Comparison of ENCODE assay signal across 24 mouse cellular contexts in genomic region chr3:108689446-108689845, GRCm38 (mm10). TPM values are rescaled to one million over a fixed set of nuclear protein-coding genes. Genes with fewer than 3 reads are reported as not detected.
DNase-seq lines count a peak whose midpoint lies in the region; ATAC-seq and TF ChIP-seq lines count a peak whose summit lies in the region.
"Had no signal": no experiment of that assay in that cellular context is flagged by ENCODE, and none has a peak within 500 bp of the region (broad histone marks: within the 10 kb centered on the region; RNA-seq: fewer than 3 reads in every experiment).

No protein-coding gene starts in this region.

- no peaks in the 10 kb centered on the region for H3K27me3 ChIP-seq in forebrain, embryonic 14.5 days (replicated peaks; ENCODE audit: control insufficient read depth, insufficient read depth, low read length)
- no peaks in the 10 kb centered on the region for H3K27me3 ChIP-seq in forebrain, embryonic 12.5 days
- no peaks in the 10 kb centered on the region for H3K27me3 ChIP-seq in midbrain, postnatal 0 days (ENCODE audit: insufficient read depth, low read length)
- no peaks in the 10 kb centered on the region for H3K27me3 ChIP-seq in midbrain, embryonic 14.5 days (ENCODE audit: control insufficient read depth, insufficient read depth, low read length)
- no peaks in the 10 kb centered on the region for H3K27me3 ChIP-seq in limb, embryonic 10.5 days (ENCODE audit: low read depth, poor library complexity, severe bottlenecking)
- H3K27me3 ChIP-seq in myocyte (ENCODE audit: control insufficient read depth, insufficient read depth, insufficient read length): no peaks in the 10 kb centered on the region
- no peaks in the 10 kb centered on the region for H3K27me3 ChIP-seq in hindbrain, embryonic 13.5 days
- H3K27me3 ChIP-seq: heart, embryonic 13.5 days; liver, embryonic 12.5 days had no signal

- H3K4me1 ChIP-seq in forebrain, embryonic 14.5 days (ENCODE audit: control insufficient read depth, insufficient read depth, low read length): no peaks in the 10 kb centered on the region; the same call in 1 of the 2 replicates
- H3K4me1 ChIP-seq in forebrain, embryonic 12.5 days: no peaks in the 10 kb centered on the region
- no peaks in the 10 kb centered on the region for H3K4me1 ChIP-seq in midbrain, postnatal 0 days (ENCODE audit: insufficient read depth, low read length)
- no peaks in the 10 kb centered on the region for H3K4me1 ChIP-seq in midbrain, embryonic 14.5 days (ENCODE audit: control insufficient read depth, insufficient read depth, low read length)
- H3K4me1 ChIP-seq in limb, embryonic 10.5 days: no peaks in the 10 kb centered on the region; the same call in 1 of the 2 replicates
- no peaks in the 10 kb centered on the region; the same call in none of the 2 replicates for H3K4me1 ChIP-seq in hindbrain, embryonic 13.5 days (replicated peaks)
- H3K4me1 ChIP-seq: forebrain, embryonic 10.5 days; heart, embryonic 13.5 days; liver, embryonic 12.5 days had no signal

- H3K27ac ChIP-seq in forebrain, embryonic 14.5 days (ENCODE audit: low read depth, low read length): no peak overlapping the region; the same call in 1 of the 2 replicates
- no peak overlapping the region for H3K27ac ChIP-seq in forebrain, embryonic 12.5 days
- no peak overlapping the region for H3K27ac ChIP-seq in midbrain, postnatal 0 days (ENCODE audit: low read depth, low read length)
- no peak overlapping the region for H3K27ac ChIP-seq in midbrain, embryonic 14.5 days (replicated peaks; ENCODE audit: low read depth, low read length)
- H3K27ac ChIP-seq in limb, embryonic 10.5 days: peak overlapping the region; percentile 39; the same call in 1 of the 2 replicates
- H3K27ac ChIP-seq in hindbrain, embryonic 13.5 days: no peak overlapping the region
- H3K27ac ChIP-seq: forebrain, embryonic 10.5 days; heart, embryonic 13.5 days; liver, embryonic 12.5 days had no signal

- H3K4me3 ChIP-seq in forebrain, embryonic 14.5 days (ENCODE audit: low read depth, low read length): no peak overlapping the region
- H3K4me3 ChIP-seq in forebrain, embryonic 12.5 days (replicated peaks): no peak overlapping the region
- no peak overlapping the region for H3K4me3 ChIP-seq in midbrain, postnatal 0 days (ENCODE audit: low read depth, low read length)
- no peak overlapping the region for H3K4me3 ChIP-seq in midbrain, embryonic 14.5 days (replicated peaks; ENCODE audit: low read depth, low read length)
- H3K4me3 ChIP-seq in limb, embryonic 10.5 days: no peak overlapping the region
- H3K4me3 ChIP-seq in myocyte: no peak overlapping the region
- H3K4me3 ChIP-seq in hindbrain, embryonic 13.5 days: no peak overlapping the region
- H3K4me3 ChIP-seq: forebrain, embryonic 10.5 days; heart, embryonic 13.5 days; liver, embryonic 12.5 days had no signal

- no peaks in the 10 kb centered on the region for H3K9me3 ChIP-seq in forebrain, embryonic 14.5 days (replicated peaks; ENCODE audit: control insufficient read depth, low read length)
- no peaks in the 10 kb centered on the region for H3K9me3 ChIP-seq in forebrain, embryonic 12.5 days
- no peaks in the 10 kb centered on the region for H3K9me3 ChIP-seq in midbrain, postnatal 0 days (ENCODE audit: low read length)
- H3K9me3 ChIP-seq in midbrain, embryonic 14.5 days (ENCODE audit: control insufficient read depth, low read length): no peaks in the 10 kb centered on the region
- H3K9me3 ChIP-seq in limb, embryonic 10.5 days (replicated peaks): no peaks in the 10 kb centered on the region
- no peaks in the 10 kb centered on the region for H3K9me3 ChIP-seq in hindbrain, embryonic 13.5 days
- H3K9me3 ChIP-seq: forebrain, embryonic 10.5 days; heart, embryonic 13.5 days; liver, embryonic 12.5 days had no signal

- TF ChIP-seq POLR2A in myocyte (IDR thresholded peaks at IDR 0.05; ENCODE audit: insufficient read length, low read depth): no peak

- peak; percentile 4 for DNase-seq in forebrain, embryonic 14.5 days (ENCODE audit: low spot score)
- DNase-seq in midbrain, postnatal 0 days (ENCODE audit: low spot score): peak; percentile 2
- DNase-seq in midbrain, embryonic 14.5 days: no peak
- no peak for DNase-seq in limb, embryonic 10.5 days (ENCODE audit: low spot score)
- DNase-seq in spleen, postnatal 14 days (ENCODE audit: low spot score in 2 of 2): no peak
- DNase-seq: cerebellum, adult 8-10 months; cerebellum, postnatal 36 days; heart, postnatal 14 days; kidney, adult 18-20 months; kidney, postnatal 4 days; lung, postnatal 4 days; right cerebral cortex, postnatal 14 days; spleen, adult 18-20 months; thymus, postnatal 14 days had no signal

- no peak overlapping the region for H3ac ChIP-seq in myocyte (ENCODE audit: control insufficient read depth, insufficient read length)

- H3K79me2 ChIP-seq in myocyte (ENCODE audit: control insufficient read depth, insufficient read depth): no peaks in the 10 kb centered on the region

- peaks cover 45% of the 10 kb centered on the region for H3K36me3 ChIP-seq in forebrain, embryonic 14.5 days (ENCODE audit: control insufficient read depth, insufficient read depth, low read length)
- H3K36me3 ChIP-seq in forebrain, embryonic 12.5 days (replicated peaks): peaks cover 62% of the 10 kb centered on the region
- H3K36me3 ChIP-seq in midbrain, postnatal 0 days (ENCODE audit: insufficient read depth, low read length): peaks cover 6% of the 10 kb centered on the region
- peaks cover 31% of the 10 kb centered on the region for H3K36me3 ChIP-seq in midbrain, embryonic 14.5 days (ENCODE audit: control insufficient read depth, insufficient read depth, low read length)
- H3K36me3 ChIP-seq in limb, embryonic 10.5 days: peaks cover 77% of the 10 kb centered on the region
- peaks cover 24% of the 10 kb centered on the region for H3K36me3 ChIP-seq in myocyte (ENCODE audit: control insufficient read depth, insufficient read depth)
- H3K36me3 ChIP-seq in hindbrain, embryonic 13.5 days: peaks cover 33% of the 10 kb centered on the region

- no peak overlapping the region for H3K9ac ChIP-seq in forebrain, embryonic 14.5 days (ENCODE audit: low read length)
- H3K9ac ChIP-seq in forebrain, embryonic 12.5 days: no peak overlapping the region
- no peak overlapping the region for H3K9ac ChIP-seq in midbrain, postnatal 0 days (replicated peaks; ENCODE audit: low read length, poor library complexity, severe bottlenecking)
- H3K9ac ChIP-seq in midbrain, embryonic 14.5 days (replicated peaks; ENCODE audit: low read length): no peak overlapping the region
- H3K9ac ChIP-seq in hindbrain, embryonic 13.5 days: no peak overlapping the region
- H3K9ac ChIP-seq: heart, embryonic 13.5 days; liver, embryonic 12.5 days had no signal

- no peak for TF ChIP-seq CTCF in midbrain, postnatal 0 days (IDR thresholded peaks at IDR 0.05)

- no peak for ATAC-seq in forebrain, embryonic 14.5 days
- ATAC-seq in forebrain, embryonic 12.5 days (ENCODE audit: low FRiP score): no peak
- no peak for ATAC-seq in midbrain, postnatal 0 days (ENCODE audit: low FRiP score)
- ATAC-seq in midbrain, embryonic 14.5 days (ENCODE audit: low FRiP score, low TSS enrichment): no peak
- ATAC-seq in hindbrain, embryonic 13.5 days (ENCODE audit: low FRiP score): no peak
- ATAC-seq: liver, embryonic 12.5 days had no signal

- H3K4me2 ChIP-seq in forebrain, embryonic 14.5 days (ENCODE audit: low read length): no peak overlapping the region
- no peak overlapping the region for H3K4me2 ChIP-seq in forebrain, embryonic 12.5 days
- H3K4me2 ChIP-seq in midbrain, postnatal 0 days (ENCODE audit: low read depth, low read length, poor library complexity, severe bottlenecking): no peak overlapping the region
- H3K4me2 ChIP-seq in midbrain, embryonic 14.5 days (ENCODE audit: low read length): no peak overlapping the region
- peak overlapping the region; percentile 7 for H3K4me2 ChIP-seq in myocyte (ENCODE audit: low read depth)
- H3K4me2 ChIP-seq in hindbrain, embryonic 13.5 days: no peak overlapping the region
- H3K4me2 ChIP-seq: heart, embryonic 13.5 days; liver, embryonic 12.5 days had no signal

- WGBS in forebrain, embryonic 14.5 days: 57% methylated on average over 8 of the region's 8 CpGs
- WGBS in forebrain, embryonic 12.5 days: 75% methylated on average over 8 of the region's 8 CpGs
- 77% methylated on average over 8 of the region's 8 CpGs for WGBS in midbrain, postnatal 0 days
- 83% methylated on average over 8 of the region's 8 CpGs for WGBS in midbrain, embryonic 14.5 days
- 87% methylated on average over 8 of the region's 8 CpGs for WGBS in limb, embryonic 10.5 days
- WGBS in hindbrain, embryonic 13.5 days: 83% methylated on average over 8 of the region's 8 CpGs

RNA-seq across cellular contexts. Expression of gene Gpsm2, which starts 32.7 kb away (rescaled TPM):
- polyA plus RNA-seq in forebrain, embryonic 14.5 days (2014; fragmentation: Nextera tagmentation; extraction: Ambion mirVana): 37.2 and 44.8 TPM in 2 replicates
- polyA plus RNA-seq in forebrain, embryonic 12.5 days (2016; fragmentation: Nextera tagmentation; extraction: Ambion mirVana): 103 and 110 TPM in 2 replicates
- 8.6 and 10.6 TPM in 2 replicates for total RNA-seq in midbrain, postnatal 0 days (2014; rRNA removed)
- polyA plus RNA-seq in midbrain, postnatal 0 days (2015; fragmentation: Nextera tagmentation; extraction: Ambion mirVana): 12.7 and 13.3 TPM in 2 replicates
- polyA plus RNA-seq in midbrain, embryonic 14.5 days (2014; fragmentation: Nextera tagmentation; extraction: Ambion mirVana): 13.1 and 31.3 TPM in 2 replicates
- polyA plus RNA-seq in limb, embryonic 10.5 days (2016; fragmentation: Nextera tagmentation; extraction: Ambion mirVana): 73.9 and 85.3 TPM in 2 replicates
- 16.4 TPM for polyA plus RNA-seq in myocyte (2012; fragmentation: generic; extraction: Trizol)
- polyA plus RNA-seq in hindbrain, embryonic 13.5 days (2015; fragmentation: Nextera tagmentation; extraction: Ambion mirVana): 24.4 and 26.8 TPM in 2 replicates

RNA-seq across cellular contexts. Expression of gene Clcc1, which starts 35.7 kb away (rescaled TPM):
- polyA plus RNA-seq in forebrain, embryonic 14.5 days (2014; fragmentation: Nextera tagmentation; extraction: Ambion mirVana): 51.4 and 56.6 TPM in 2 replicates
- 65.5 and 71.0 TPM in 2 replicates for polyA plus RNA-seq in forebrain, embryonic 12.5 days (2016; fragmentation: Nextera tagmentation; extraction: Ambion mirVana)
- total RNA-seq in midbrain, postnatal 0 days (2014; rRNA removed): 39.6 and 55.3 TPM in 2 replicates
- polyA plus RNA-seq in midbrain, postnatal 0 days (2015; fragmentation: Nextera tagmentation; extraction: Ambion mirVana): 49.4 and 50.6 TPM in 2 replicates
- polyA plus RNA-seq in midbrain, embryonic 14.5 days (2014; fragmentation: Nextera tagmentation; extraction: Ambion mirVana): 36.2 and 49.1 TPM in 2 replicates
- 51.8 and 61.3 TPM in 2 replicates for polyA plus RNA-seq in limb, embryonic 10.5 days (2016; fragmentation: Nextera tagmentation; extraction: Ambion mirVana)
- 21.8 TPM for polyA plus RNA-seq in myocyte (2012; fragmentation: generic; extraction: Trizol)
- polyA plus RNA-seq in hindbrain, embryonic 13.5 days (2015; fragmentation: Nextera tagmentation; extraction: Ambion mirVana): 50.5 and 50.8 TPM in 2 replicates

RNA-seq across cellular contexts. Expression of gene Aknad1, which starts 50.0 kb away (rescaled TPM):
- polyA plus RNA-seq in forebrain, embryonic 14.5 days (2014; fragmentation: Nextera tagmentation; extraction: Ambion mirVana): not detected in 2 replicates
- polyA plus RNA-seq in forebrain, embryonic 12.5 days (2016; fragmentation: Nextera tagmentation; extraction: Ambion mirVana): 0.04 TPM in 1 of 2 replicates, not detected in the other
- not detected in 2 replicates for total RNA-seq in midbrain, postnatal 0 days (2014; rRNA removed)
- not detected in 2 replicates for polyA plus RNA-seq in midbrain, postnatal 0 days (2015; fragmentation: Nextera tagmentation; extraction: Ambion mirVana)
- polyA plus RNA-seq in midbrain, embryonic 14.5 days (2014; fragmentation: Nextera tagmentation; extraction: Ambion mirVana): not detected in 2 replicates
- 0.10 TPM in 1 of 2 replicates, not detected in the other for polyA plus RNA-seq in limb, embryonic 10.5 days (2016; fragmentation: Nextera tagmentation; extraction: Ambion mirVana)
- polyA plus RNA-seq in myocyte (2012; fragmentation: generic; extraction: Trizol): 2.9 TPM
- polyA plus RNA-seq in hindbrain, embryonic 13.5 days (2015; fragmentation: Nextera tagmentation; extraction: Ambion mirVana): 0.16 TPM in 1 of 2 replicates, not detected in the other
- total RNA-seq: heart, adult 18-20 months; left cerebral cortex, postnatal 25 days; neutrophil, adult 5-6 weeks had no signal
- polyA plus RNA-seq: forebrain, embryonic 10.5 days; hindbrain, embryonic 11.5 days had no signal

Comparison
In these comparisons a context has a peak if more than half of its experiments do, and no peak if none do; other contexts are left out.
1. DNase-seq: peak in forebrain, embryonic 14.5 days (single experiment) and midbrain, postnatal 0 days (single experiment); none in midbrain, embryonic 14.5 days (single experiment), limb, embryonic 10.5 days (single experiment) and spleen, postnatal 14 days (0 of 2).